Mouse (Mus musculus) cerebral cortex, adult 2 months (tissue): ENCODE measurements around the gene Tex37.

Source experiments
- WGBS: fragments of 180-500 bp; shearing (Covaris S2); methylation state at CpG from one replicate; pipeline ENCODE4 v1.1.7; 2018; 5-methylcytosine and 5-hydroxymethylcytosine counted together

The Tex37 gene

GRCm38 (mm10) chr6:70918827-70919226 is at the start of gene Tex37:
Gene Tex37, minus strand, starts transcription at chr6:70918927.
- WGBS, result 86% methylated on average over 3 of the region's 3 CpGs

- 84% methylated on average over 4 of the region's 4 CpGs for WGBS
Measured at GRCm38 (mm10) chr6:70968291-70968690, 49.6 kb upstream of the Tex37 start.

GRCm38 (mm10) chr6:70967422-70967821 is 48.7 kb upstream of the Tex37 start:
- 13% methylated on average over 8 of the region's 8 CpGs for WGBS

GRCm38 (mm10) chr6:70965694-70966093 is 47.0 kb upstream of the Tex37 start:
- WGBS, result 43% methylated on average over 7 of the region's 7 CpGs

- WGBS, result 67% methylated on average over 6 of the region's 6 CpGs
Measured at GRCm38 (mm10) chr6:70964116-70964830, 45.5 kb upstream of the Tex37 start.

GRCm38 (mm10) chr6:70957341-70957940 is 38.7 kb upstream of the Tex37 start:
- 38% methylated on average over 7 of the region's 7 CpGs for WGBS

GRCm38 (mm10) chr6:70956936-70957335 is 38.2 kb upstream of the Tex37 start:
- 4% methylated on average over 34 of the region's 34 CpGs for WGBS

GRCm38 (mm10) chr6:70956285-70956912 is 37.7 kb upstream of the Tex37 start, which contains the start of gene Foxi3:
Gene Foxi3, plus strand, starts transcription at chr6:70956531.
- 2% methylated on average over 65 of the region's 67 CpGs for WGBS

GRCm38 (mm10) chr6:70955841-70956240 is 37.1 kb upstream of the Tex37 start:
- 3% methylated on average over 12 of the region's 12 CpGs for WGBS

GRCm38 (mm10) chr6:70955291-70955800 is 36.6 kb upstream of the Tex37 start:
- WGBS, result 6% methylated on average over 14 of the region's 14 CpGs

- WGBS, result 18% methylated on average over 6 of the region's 6 CpGs
Measured at GRCm38 (mm10) chr6:70954040-70954439, 35.3 kb upstream of the Tex37 start.

- 81% methylated on average over 7 of the region's 7 CpGs for WGBS
Measured at GRCm38 (mm10) chr6:70953274-70953673, 34.5 kb upstream of the Tex37 start.

GRCm38 (mm10) chr6:70931801-70932200 is 13.1 kb upstream of the Tex37 start:
- WGBS, result 90% methylated on average over 2 of the region's 2 CpGs

- WGBS, result 22% methylated on average over 22 of the region's 22 CpGs
Measured at GRCm38 (mm10) chr6:70921274-70922074, 2.7 kb upstream of the Tex37 start.

- WGBS, result 50% methylated on average over 7 of the region's 7 CpGs
Measured at GRCm38 (mm10) chr6:70912396-70912765, 6.3 kb downstream of the Tex37 start.

GRCm38 (mm10) chr6:70911668-70912395 is 6.9 kb downstream of the Tex37 start:
- 8% methylated on average over 20 of the region's 20 CpGs for WGBS

- 78% methylated on average over 4 of the region's 4 CpGs for WGBS
Measured at GRCm38 (mm10) chr6:70910285-70910684, 8.4 kb downstream of the Tex37 start.

GRCm38 (mm10) chr6:70909572-70909971 is 9.2 kb downstream of the Tex37 start:
- WGBS, result 93% methylated on average over 7 of the region's 7 CpGs

- WGBS, result 72% methylated on average over 5 of the region's 5 CpGs
Measured at GRCm38 (mm10) chr6:70903689-70904088, 15.0 kb downstream of the Tex37 start.

GRCm38 (mm10) chr6:70899594-70900003 is 19.1 kb downstream of the Tex37 start:
- 66% methylated on average over 8 of the region's 8 CpGs for WGBS

GRCm38 (mm10) chr6:70898166-70898565 is 20.6 kb downstream of the Tex37 start:
- 69% methylated on average over 6 of the region's 6 CpGs for WGBS
